Mouse (Mus musculus) hindbrain, embryonic 14.5 days (tissue): Measurements from ENCODE around the gene Smpd2. TPM values are rescaled to one million over a fixed set of nuclear protein-coding genes. Genes with fewer than 3 reads are reported as not detected.
A peak's percentile ranks its signal among the peaks of the same experiment; 100 is the strongest.

Experiments
- ATAC-seq: fragments of 200-750 bp; cut with Nextera tagmentation; 2 replicates; pipeline ENCODE4 v1.8.0; 2017; ENCODE audit warnings: moderate number of reproducible peaks, mild to moderate bottlenecking, moderate TSS enrichment, moderate library complexity; ENCODE audit not compliant: low FRiP score
- DNase-seq: peaks from one replicate; pipeline ENCODE4 v3.0.0-alpha.2; 2015; ENCODE audit warnings: low spot score
- H3K27ac ChIP-seq: fragments of 300-500 bp; sonication (generic); 2 replicates; pipeline ENCODE4 v1.5.1; 2014; ENCODE audit warnings: mild to moderate bottlenecking, moderate library complexity
- H3K27me3 ChIP-seq: fragments of 300-500 bp; sonication (generic); 2 replicates; pipeline ENCODE4 v1.6.1; 2014; ENCODE audit warnings: mild to moderate bottlenecking, low read length, mixed read lengths; ENCODE audit not compliant: control insufficient read depth, insufficient read depth
- H3K36me3 ChIP-seq: fragments of 300-500 bp; sonication (generic); replicated peaks from 2 replicates; pipeline ENCODE4 v1.6.1; 2014; ENCODE audit not compliant: control insufficient read depth, insufficient read depth
- H3K4me1 ChIP-seq: fragments of 300-500 bp; sonication (generic); replicated peaks from 2 replicates; pipeline ENCODE4 v1.6.1; 2014; ENCODE audit warnings: antibody characterized with exemption, low read length, mixed read lengths; ENCODE audit not compliant: control insufficient read depth, insufficient read depth
- H3K4me2 ChIP-seq: fragments of 300-500 bp; sonication (generic); replicated peaks from 2 replicates; pipeline ENCODE4 v1.6.1; 2014; ENCODE audit warnings: mild to moderate bottlenecking, moderate library complexity
- H3K4me3 ChIP-seq: fragments of 300-500 bp; sonication (generic); replicated peaks from 2 replicates; pipeline ENCODE4 v1.5.1; 2014; ENCODE audit warnings: mild to moderate bottlenecking, low read length
- H3K9ac ChIP-seq: fragments of 300-500 bp; sonication (generic); 2 replicates; pipeline ENCODE4 v1.6.1; 2014
- H3K9me3 ChIP-seq: fragments of 300-500 bp; sonication (generic); 2 replicates; pipeline ENCODE4 v1.6.1; 2016; ENCODE audit warnings: low read length; ENCODE audit not compliant: control insufficient read depth
- WGBS: fragments of 180-500 bp; shearing (Covaris S2); extraction: QIAGEN DNeasy Blood & Tissue Kit; methylation state at CpG from one replicate; pipeline ENCODE4 v1.1.7; 2014; 5-methylcytosine and 5-hydroxymethylcytosine counted together
- polyA plus RNA-seq: library from polyadenylated mRNA; unstranded; fragments of >200 nt; fragmentation: Nextera tagmentation; extraction: Ambion mirVana; gene quantifications from 2 replicates; pipeline ENCODE4 v1.2.1, GENCODE M21; 2014

Smpd2 gene
- 36.3 and 37.9 TPM in 2 replicates for polyA plus RNA-seq

DNA sequence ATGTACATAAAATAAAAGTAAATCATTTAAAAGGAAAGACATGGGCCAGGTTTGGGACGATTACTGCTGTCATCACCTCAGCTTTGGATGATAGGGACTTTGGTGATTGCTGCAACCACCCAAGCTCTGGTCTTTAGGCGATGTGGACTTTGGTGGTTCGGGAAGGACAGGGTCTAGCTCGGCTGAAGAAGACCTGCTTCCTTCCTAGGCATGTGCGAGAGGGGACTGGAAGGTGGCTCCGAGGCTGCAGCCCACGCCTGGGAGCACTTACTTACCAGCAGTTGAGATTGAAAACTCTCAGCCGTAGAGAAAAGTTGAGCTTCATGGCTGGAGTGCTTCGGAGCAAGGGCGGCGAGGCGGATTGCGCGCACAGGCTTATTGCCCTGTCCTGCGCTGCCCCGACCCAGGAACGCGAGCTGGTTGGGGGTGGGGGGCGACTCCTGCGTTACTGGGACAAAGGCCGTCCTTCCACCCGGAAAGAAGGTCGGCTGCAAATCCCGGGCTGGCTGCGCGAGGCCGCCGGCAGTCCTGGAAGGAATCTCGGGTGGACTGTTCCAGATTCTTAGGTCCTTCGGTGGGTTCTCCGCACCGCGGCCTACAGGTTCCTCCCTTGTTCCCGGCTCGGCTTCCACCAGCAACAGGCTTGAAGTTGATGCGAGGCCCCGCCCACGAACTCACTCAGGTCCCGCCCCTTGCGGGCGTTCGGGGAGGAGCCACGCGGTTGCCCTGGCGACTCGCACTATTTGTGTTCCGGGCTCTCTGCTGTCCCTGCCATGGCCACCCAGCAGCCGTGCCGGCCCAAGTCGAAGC is at the start of gene Smpd2, which contains the start of gene Ppil6:
Smpd2 (minus strand) TSS at position 662 of the 810 bp plus-strand sequence.
Ppil6 (plus strand) TSS at position 732 of the 810 bp plus-strand sequence.
- peak; percentile 95 for ATAC-seq
- WGBS, result under 1% methylated on average over 50 of the region's 50 CpGs
- peak within 1 kb of the TSS; percentile 95 for H3K4me2 ChIP-seq

DNA sequence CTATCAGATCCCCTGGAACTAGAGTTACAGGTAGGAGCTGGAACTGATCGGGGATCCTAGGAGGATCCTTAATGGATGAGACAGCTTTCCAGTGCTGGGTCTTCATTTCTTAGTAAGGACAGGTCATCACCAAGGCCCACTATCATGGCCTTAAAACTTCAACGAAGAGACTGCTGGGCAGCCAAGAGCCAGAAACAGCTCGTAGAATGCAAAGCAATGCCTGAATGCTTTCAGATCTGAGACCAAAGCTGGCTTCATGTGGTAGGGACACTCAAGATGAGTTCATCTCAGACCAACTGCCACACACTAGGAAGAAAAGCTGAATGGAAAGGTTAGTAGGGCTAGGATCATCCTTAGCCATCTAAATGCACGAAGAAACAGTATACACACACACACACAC is 48.8 kb upstream of the Smpd2 start:
- Histone ChIP-seq H3K4me2 (no peak overlapping the region), H3K4me1 (no peaks in the 10 kb centered on the region), H3K36me3 (peaks cover 21% of the 10 kb centered on the region; the same call in 1 of the 2 replicates), H3K27me3 (no peaks in the 10 kb centered on the region), H3K4me3 (no peak overlapping the region), H3K9me3 (no peaks in the 10 kb centered on the region), H3K9ac (no peak overlapping the region), H3K27ac (no peak overlapping the region)
- DNase-seq (no peak), ATAC-seq (no peak)
- WGBS, result 97% methylated on average over 4 of the region's 4 CpGs

More for the DNA sequence above, at the start of gene Smpd2, which contains the start of gene Ppil6:
- H3K9ac ChIP-seq, result peak within 1 kb of the TSS; percentile 69
- H3K4me1 ChIP-seq, result 0 out of 2 replicates have a peak, but pooled peaks cover 15% of the 10 kb centered on the region
- H3K4me3 ChIP-seq, result peak within 1 kb of the TSS; percentile 51
- DNase-seq, result peak; percentile 90
- peaks cover 30% of the 10 kb centered on the region for H3K36me3 ChIP-seq
- no peaks in the 10 kb centered on the region for H3K9me3 ChIP-seq
- no peak within 1 kb of the TSS for H3K27ac ChIP-seq
- peaks cover 5% of the 10 kb centered on the region for H3K27me3 ChIP-seq

DNA sequence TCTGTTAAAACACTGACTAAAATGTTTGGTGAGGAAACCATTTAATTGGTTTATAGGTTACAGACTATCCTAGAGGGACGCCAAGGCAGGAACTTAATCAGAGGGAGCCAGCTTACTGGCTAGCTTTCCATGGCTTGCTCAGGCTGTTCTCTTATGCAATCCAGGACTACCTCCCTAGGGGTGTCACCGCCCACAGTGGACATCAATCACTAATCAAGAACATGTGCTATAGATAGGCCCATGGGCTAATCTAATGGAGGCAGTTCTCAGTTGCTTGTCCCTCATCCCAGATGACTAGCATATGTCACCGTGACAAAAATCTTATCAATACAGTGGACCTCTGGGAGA is 47.8 kb upstream of the Smpd2 start:
- DNase-seq, result no peak
- 96% methylated on average over 3 of the region's 3 CpGs for WGBS
- ATAC-seq, result no peak

DNA sequence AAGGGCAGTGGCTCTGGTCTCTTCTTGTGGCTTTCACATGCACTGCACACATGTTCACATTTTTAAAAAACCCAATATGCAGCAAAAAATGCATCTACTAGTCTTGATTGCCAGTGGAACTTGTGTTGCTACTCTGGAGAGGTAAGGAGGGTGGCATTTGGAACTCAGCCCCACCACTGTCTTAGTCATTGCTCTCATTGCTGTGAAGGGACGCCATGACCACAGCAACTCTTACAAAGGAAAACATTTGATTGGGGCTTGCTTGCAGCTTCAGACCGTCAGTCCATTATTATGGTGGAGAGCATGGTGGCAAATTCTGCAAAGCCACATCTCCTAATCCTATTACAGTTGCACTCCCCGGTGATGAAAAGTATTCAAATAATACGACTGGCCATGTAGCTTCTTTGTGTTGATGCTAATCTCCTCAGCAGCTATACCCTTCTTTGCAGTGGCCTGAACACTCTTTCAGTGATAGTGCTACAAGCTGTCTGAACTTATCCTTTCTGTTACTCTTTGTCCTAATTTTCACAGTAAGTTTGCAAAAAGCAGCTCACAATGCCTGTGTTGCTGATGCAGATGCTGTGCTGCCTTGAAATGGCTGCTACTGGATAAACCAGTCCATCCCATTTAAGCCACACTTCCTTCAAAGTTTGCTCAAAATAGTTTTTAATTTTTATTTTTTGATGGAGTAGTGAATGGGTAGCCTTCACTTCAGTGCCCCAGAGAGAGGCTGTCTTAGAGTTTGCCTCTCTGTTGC is 47.2 kb upstream of the Smpd2 start:
- no peaks in the 10 kb centered on the region for H3K9me3 ChIP-seq
- H3K27ac ChIP-seq, result no peak overlapping the region
- H3K4me1 ChIP-seq, result no peaks in the 10 kb centered on the region
- ATAC-seq (no peak), DNase-seq (no peak)
- 82% methylated on average over 4 of the region's 4 CpGs for WGBS
- H3K4me2 ChIP-seq, result no peak overlapping the region
- H3K4me3 ChIP-seq, result no peak overlapping the region
- H3K36me3 ChIP-seq, result peaks cover 36% of the 10 kb centered on the region
- no peaks in the 10 kb centered on the region for H3K27me3 ChIP-seq
- no peak overlapping the region for H3K9ac ChIP-seq

More for the DNA sequence above, 47.8 kb upstream of the Smpd2 start:
- Histone ChIP-seq H3K27ac (no peak overlapping the region), H3K4me3 (no peak overlapping the region), H3K9me3 (no peaks in the 10 kb centered on the region), H3K4me1 (no peaks in the 10 kb centered on the region), H3K9ac (no peak overlapping the region), H3K27me3 (no peaks in the 10 kb centered on the region), H3K4me2 (no peak overlapping the region), H3K36me3 (peaks cover 30% of the 10 kb centered on the region; the same call in 1 of the 2 replicates)

DNA sequence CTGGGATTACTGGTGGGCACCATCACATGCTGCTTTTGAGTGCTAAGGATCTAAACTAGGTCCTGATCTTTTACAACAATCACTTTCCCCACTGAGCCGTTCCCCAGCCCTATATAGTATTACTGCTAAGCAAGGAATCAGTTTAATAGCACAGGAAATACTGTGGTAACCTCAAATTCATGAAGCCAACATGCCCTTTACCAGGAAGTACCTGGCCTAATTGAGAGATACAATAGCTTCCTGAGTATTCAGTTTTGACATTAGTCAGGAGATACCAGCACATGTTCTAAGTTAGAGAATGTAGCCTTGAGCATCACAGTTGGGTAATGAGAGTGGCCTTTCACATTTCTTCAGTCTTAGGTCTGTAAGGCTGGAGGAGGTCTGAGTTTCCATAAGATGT is 46.5 kb upstream of the Smpd2 start:
- Histone ChIP-seq H3K4me1 (no peaks in the 10 kb centered on the region), H3K27me3 (no peaks in the 10 kb centered on the region), H3K4me3 (no peak overlapping the region), H3K4me2 (no peak overlapping the region), H3K9me3 (no peaks in the 10 kb centered on the region), H3K9ac (no peak overlapping the region), H3K27ac (no peak overlapping the region), H3K36me3 (peaks cover 37% of the 10 kb centered on the region)
- DNase-seq (no peak), ATAC-seq (no peak)
- WGBS, result 97% methylated on average over 1 of the region's 1 CpGs

DNA sequence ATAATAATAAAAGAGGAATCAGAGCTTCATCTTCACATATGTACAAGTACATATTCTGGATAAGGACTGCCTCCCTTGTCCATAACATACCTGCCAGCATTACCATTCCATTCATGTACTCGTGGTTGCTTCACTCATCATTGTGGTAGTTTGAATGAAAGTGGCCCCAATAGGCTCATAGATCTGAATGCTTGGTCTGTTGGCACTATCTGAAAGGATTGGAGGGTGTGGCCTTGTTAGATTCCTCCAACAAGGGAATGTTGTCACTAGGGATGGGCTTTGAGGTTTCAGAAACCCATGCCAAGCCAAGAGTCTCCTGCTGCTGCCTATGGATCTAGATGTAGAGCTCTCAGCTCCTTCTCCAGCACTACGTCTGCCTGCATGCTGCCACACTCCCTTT is 45.8 kb upstream of the Smpd2 start:
- DNase-seq (no peak), ATAC-seq (no peak)
- Histone ChIP-seq H3K4me1 (no peaks in the 10 kb centered on the region), H3K27me3 (no peaks in the 10 kb centered on the region), H3K36me3 (peaks cover 41% of the 10 kb centered on the region), H3K9me3 (no peaks in the 10 kb centered on the region), H3K9ac (no peak overlapping the region), H3K27ac (no peak overlapping the region), H3K4me3 (no peak overlapping the region), H3K4me2 (no peak overlapping the region)
- 94% methylated on average over 2 of the region's 2 CpGs for WGBS

DNA sequence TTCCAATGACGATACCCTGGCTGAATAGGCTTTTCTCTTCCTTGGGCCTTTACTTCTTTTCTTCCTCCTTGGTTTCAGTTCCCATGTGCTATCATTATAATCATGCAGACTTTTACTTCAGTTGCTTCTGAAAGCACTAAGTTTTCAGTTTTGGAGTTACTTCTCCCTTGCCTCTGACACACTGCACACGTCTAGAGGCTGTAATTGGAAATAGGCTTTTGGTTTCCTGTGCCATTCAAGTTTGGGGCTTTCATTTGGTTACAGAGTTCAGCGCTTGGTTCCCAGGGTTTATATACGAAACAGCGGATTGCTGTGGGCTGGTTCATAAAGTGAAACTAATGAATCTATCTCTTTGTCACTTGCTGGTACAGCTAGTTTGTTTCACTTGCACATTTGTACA is 39.8 kb upstream of the Smpd2 start:
- 89% methylated on average over 5 of the region's 5 CpGs for WGBS
- H3K27ac ChIP-seq, result no peak overlapping the region
- no peaks in the 10 kb centered on the region for H3K27me3 ChIP-seq
- H3K4me3 ChIP-seq, result no peak overlapping the region
- no peaks in the 10 kb centered on the region for H3K9me3 ChIP-seq
- H3K4me2 ChIP-seq, result no peak overlapping the region
- peaks cover 74% of the 10 kb centered on the region for H3K36me3 ChIP-seq
- no peak overlapping the region for H3K9ac ChIP-seq
- DNase-seq (no peak), ATAC-seq (no peak)
- no peaks in the 10 kb centered on the region for H3K4me1 ChIP-seq

DNA sequence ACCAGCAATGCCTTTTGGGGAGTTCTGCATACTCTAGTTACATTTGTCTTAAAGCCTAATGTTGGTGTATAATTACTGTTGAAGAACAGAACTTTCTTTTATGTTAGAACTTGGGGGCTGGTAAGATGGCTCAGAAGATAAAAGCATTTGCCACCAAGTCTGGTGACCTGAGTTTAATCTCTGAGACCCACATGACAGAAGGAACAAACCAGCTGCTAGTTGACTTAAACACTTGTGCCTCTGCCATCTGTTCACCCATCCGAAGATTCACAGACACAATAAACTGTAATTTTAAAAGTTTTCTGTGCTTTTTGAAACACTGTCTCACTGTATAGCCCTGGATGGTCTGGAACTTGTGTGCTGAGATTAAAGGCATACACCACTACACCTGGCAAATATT is 35.5 kb upstream of the Smpd2 start:
- Histone ChIP-seq H3K36me3 (peaks cover 54% of the 10 kb centered on the region), H3K4me2 (no peak overlapping the region), H3K4me3 (no peak overlapping the region), H3K27ac (no peak overlapping the region), H3K4me1 (peaks cover 16% of the 10 kb centered on the region), H3K27me3 (no peaks in the 10 kb centered on the region), H3K9ac (no peak overlapping the region), H3K9me3 (no peaks in the 10 kb centered on the region)
- ATAC-seq, result no peak
- 69% methylated on average over 1 of the region's 1 CpGs for WGBS
- no peak for DNase-seq

DNA sequence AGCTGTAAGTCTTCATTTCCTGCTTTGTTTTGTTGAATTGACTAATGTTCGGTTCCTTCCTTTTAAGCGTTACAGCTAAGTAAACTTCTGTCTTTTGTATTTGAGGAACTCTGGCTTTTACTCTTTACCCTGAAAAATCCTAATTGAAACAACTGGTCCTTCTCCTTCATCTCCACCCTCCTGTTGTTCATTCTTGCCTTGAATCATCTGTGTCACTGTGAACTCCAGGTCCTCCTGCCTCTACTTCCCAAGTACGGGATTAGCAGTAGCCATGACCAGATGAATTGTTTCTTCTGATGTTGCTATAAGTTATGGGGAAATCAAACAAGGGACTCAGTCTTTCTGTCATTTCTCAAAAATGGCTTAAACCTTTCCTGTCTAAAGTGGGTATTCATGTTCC is 33.2 kb upstream of the Smpd2 start:
- Histone ChIP-seq H3K27ac (no peak overlapping the region), H3K9ac (no peak overlapping the region), H3K27me3 (no peaks in the 10 kb centered on the region), H3K4me2 (no peak overlapping the region), H3K4me1 (peaks cover 19% of the 10 kb centered on the region), H3K4me3 (no peak overlapping the region), H3K36me3 (peaks cover 33% of the 10 kb centered on the region), H3K9me3 (no peaks in the 10 kb centered on the region)
- ATAC-seq, result no peak
- no peak for DNase-seq
- WGBS, result 85% methylated on average over 3 of the region's 3 CpGs
